Mouse (Mus musculus) CH12.LX (cell line): ENCODE results near the gene Yap1.

Experiments
- MAX ChIP-seq: IDR thresholded peaks from 2 replicates; pipeline ENCODE4 v1.6.1; 2011; ENCODE audit warnings: low read length, improper control_type of control experiment
- RAD21 ChIP-seq: IDR thresholded peaks from 2 replicates; pipeline ENCODE4 v1.6.1; 2011; ENCODE audit warnings: low read depth, mild to moderate bottlenecking, low read length, improper control_type of control experiment, moderate library complexity
- SIN3A ChIP-seq: IDR thresholded peaks from 2 replicates; pipeline ENCODE4 v1.6.1; 2012; ENCODE audit warnings: low read length, improper control_type of control experiment, inconsistent platforms

- TF ChIP-seq MAX (no peak), SIN3A (no peak), RAD21 (no peak)
Measured at GRCm38 (mm10) chr9:7903825-7904224, 100.6 kb downstream of the Yap1 start.
